Mouse (Mus musculus): ENCODE results near the gene Sprr4.
"Not testable (repeated sequence)": the region's sequence is repeated elsewhere in the genome, so short reads cannot be mapped to it uniquely, and the experiment has no call there.

Gene Sprr4

DNA sequence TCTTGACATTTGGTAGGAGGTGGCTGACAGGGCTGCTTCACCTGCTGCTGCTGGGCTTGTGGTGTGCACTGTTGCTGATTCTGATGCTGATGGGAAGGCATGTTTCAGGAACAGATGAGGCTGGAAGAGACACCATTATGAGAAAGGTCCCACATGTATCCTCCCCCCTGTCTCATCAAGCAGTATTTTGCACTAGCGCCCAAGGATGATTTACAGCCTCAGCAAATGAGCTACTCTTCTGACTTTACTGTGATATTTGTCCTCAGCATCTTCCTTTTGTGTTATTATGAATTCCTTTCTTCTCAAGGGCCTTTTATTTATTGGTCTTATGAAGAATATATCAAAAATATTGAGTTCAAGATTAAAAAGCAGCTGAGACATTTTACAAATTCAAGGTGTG, at the start of gene Sprr4:
Gene Sprr4 (minus strand): TSS at position 101 of the 400 bp plus-strand sequence.
- DNase-seq (ENCODE audit: low spot score): no peak

DNA sequence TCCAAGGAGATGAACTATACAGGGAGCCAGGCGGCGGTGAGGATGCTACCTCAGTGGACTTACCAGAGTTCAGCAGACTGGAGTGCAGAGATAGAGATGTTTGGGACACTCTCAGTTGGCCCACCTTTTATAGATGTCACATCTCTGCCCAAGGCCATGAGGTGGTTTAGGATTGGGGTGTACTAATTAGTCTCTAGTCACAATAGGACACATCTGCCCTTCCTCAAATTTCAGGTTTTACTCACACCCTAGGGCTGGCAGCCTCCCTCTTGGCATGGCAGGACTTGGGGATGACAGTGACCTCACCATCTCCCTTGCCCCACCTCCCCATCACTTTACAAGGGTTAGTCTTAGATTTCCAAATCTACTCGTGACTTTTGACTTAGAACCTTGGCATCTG, 34.1 kb upstream of the Sprr4 start, which contains the start of gene 2310046K23Rik:
Gene 2310046K23Rik (minus strand): TSS at position 101 of the 400 bp plus-strand sequence.
- no peak for DNase-seq (ENCODE audit: low spot score)

DNA sequence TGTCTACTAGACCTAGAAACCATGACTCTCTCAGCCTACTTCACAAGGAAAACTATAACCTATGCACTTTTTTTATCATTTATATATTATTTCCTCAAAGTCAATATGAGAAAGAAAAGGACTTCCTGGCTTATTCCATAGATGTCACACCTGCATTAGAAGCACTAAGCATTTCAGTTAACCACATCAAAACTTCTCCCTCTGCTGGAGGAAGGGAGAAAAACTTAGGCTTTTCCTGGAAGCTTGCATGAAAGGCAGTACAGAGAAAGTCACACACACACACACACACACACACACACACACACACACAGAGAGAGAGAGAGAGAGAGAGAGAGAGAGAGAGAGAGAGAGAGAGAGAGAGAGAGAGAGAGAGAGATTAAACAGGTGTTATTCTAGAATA, 12.0 kb upstream of the Sprr4 start:
- no peak for DNase-seq (ENCODE audit: low spot score)

GRCm38 (mm10) chr3:92510786-92511185, 10.5 kb upstream of the Sprr4 start:
- no peak for DNase-seq (ENCODE audit: low spot score)

- no peak for DNase-seq (ENCODE audit: low spot score)
Observed at GRCm38 (mm10) chr3:92508185-92508584, 7.9 kb upstream of the Sprr4 start.

GRCm38 (mm10) chr3:92503528-92503927, 3.2 kb upstream of the Sprr4 start:
- DNase-seq (ENCODE audit: low spot score): no peak

GRCm38 (mm10) chr3:92490262-92490661, 10.0 kb downstream of the Sprr4 start:
- DNase-seq (ENCODE audit: low spot score): not testable (repeated sequence)

GRCm38 (mm10) chr3:92486307-92486706, 14.0 kb downstream of the Sprr4 start:
- no peak for DNase-seq (ENCODE audit: low spot score)

DNA sequence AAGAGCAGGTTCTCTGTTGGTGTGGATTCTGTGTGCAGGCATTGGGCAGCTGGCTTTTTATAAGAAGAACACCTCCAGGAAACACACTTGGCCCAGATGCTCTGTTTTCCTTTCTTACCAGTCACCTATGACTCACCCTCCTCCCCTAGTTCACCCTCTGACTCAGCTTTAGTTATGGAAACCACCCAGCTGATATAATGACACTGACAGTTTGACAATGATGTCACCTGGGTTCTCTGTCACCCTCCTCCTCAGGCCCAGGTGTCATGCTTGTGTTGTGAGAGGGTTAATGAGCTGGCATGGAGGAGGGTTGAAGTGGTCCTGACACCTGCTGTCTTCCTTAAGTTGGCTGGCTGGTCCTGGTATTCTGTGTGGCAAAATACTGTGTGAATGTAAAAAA, 14.4 kb downstream of the Sprr4 start, which contains the start of gene Sprr1a:
Gene Sprr1a (minus strand): TSS at position 33 of the 400 bp plus-strand sequence.
- DNase-seq (ENCODE audit: low spot score): no peak

GRCm38 (mm10) chr3:92481249-92481648, 19.0 kb downstream of the Sprr4 start:
- not testable (repeated sequence) for DNase-seq (ENCODE audit: low spot score)

- DNase-seq (ENCODE audit: low spot score): no peak
Observed at GRCm38 (mm10) chr3:92470111-92470510, 30.2 kb downstream of the Sprr4 start.

GRCm38 (mm10) chr3:92467424-92467823, 32.9 kb downstream of the Sprr4 start:
- DNase-seq (ENCODE audit: low spot score): no peak

DNA sequence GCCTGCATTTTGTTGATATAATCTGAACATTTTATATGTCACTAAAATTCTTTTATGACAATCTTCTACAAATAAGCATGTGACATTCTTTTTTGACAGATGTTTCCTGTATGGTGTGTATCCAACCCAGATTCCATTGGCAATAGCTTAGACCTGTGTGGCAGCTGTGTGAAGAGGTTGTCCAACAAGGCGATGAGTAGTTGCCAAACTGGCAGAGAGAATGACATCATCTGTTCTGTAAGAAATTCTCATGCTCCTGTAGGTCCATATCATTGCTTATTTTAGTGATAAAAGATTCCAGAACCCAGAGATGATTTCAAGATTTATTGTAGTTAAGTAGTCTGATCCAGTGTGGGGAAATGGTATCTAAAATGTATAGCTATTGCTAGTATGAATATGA, 33.7 kb downstream of the Sprr4 start:
- no peak for DNase-seq (ENCODE audit: low spot score)

DNA sequence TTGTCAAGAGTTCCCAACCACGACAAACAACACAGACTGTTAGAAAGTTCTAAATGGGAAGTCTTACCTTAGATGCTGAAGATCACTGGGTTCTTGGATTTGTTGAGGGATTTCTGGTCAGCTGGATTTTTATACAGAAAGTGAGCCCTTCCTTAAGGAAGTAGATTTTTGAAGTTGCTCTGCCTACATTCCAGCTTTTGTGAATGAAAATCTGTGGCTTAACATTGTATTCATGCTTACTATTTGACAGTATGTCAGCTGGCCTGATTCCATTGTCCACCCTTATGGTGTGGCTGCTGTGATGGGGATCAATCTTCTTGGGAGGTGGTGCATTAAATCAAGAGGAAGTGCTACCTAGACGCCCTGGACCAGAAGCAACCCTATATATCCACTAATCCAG, 41.7 kb downstream of the Sprr4 start, which contains the start of gene Sprr3:
Gene Sprr3 (minus strand): TSS at position 101 of the 400 bp plus-strand sequence.
- no peak for DNase-seq (ENCODE audit: low spot score)

GRCm38 (mm10) chr3:92455151-92455550, 45.1 kb downstream of the Sprr4 start:
- no peak for DNase-seq (ENCODE audit: low spot score)
